Mouse (Mus musculus): ENCODE results near the gene Zdhhc18. TPM values are rescaled to one million over a fixed set of nuclear protein-coding genes. Genes with fewer than 3 reads are reported as not detected.

Zdhhc18 gene
- polyA plus RNA-seq, 1 experiment from 2014 or later, result 3.5 TPM

DNA sequence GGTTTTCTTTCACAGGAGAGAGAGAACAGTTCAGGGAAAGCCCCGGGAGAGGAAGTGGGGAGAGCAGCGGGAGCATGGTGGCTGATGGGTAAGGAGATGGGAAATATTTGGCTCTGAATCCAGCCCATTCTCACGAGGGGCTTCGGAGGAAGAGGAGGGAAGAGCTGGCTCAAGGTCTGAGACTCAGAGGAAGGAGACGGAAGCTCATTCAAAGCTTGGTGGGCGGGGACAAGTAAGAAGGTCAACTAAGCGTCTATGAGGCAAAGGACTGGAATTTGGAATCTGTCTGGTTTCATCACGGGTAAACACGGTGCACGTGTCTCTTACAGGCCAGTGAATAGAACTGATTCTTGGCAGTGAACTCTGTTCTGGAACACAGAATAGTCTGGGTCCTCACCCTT lies 79.9 kb downstream of the Zdhhc18 start:
- Histone ChIP-seq H3K4me1 (ENCODE audit: control insufficient read depth, insufficient read depth, low read length) (peaks cover under 1% of the 10 kb centered on the region), H3K9me3 (ENCODE audit: control insufficient read depth, low read length) (no peaks in the 10 kb centered on the region), H3K27me3 (ENCODE audit: control insufficient read depth, insufficient read depth, low read length) (no peaks in the 10 kb centered on the region), H3K4me3 (ENCODE audit: low read depth, low read length) (no peak overlapping the region), H3K9ac (ENCODE audit: low read length) (no peak overlapping the region), H3K36me3 (ENCODE audit: control insufficient read depth, insufficient read depth, low read length) (no peaks in the 10 kb centered on the region), H3K27ac (ENCODE audit: low read depth, low read length) (no peak overlapping the region), H3K4me2 (no peak overlapping the region)
- DNase-seq (ENCODE audit: low spot score, missing footprints), result no peak
- WGBS, result 62% methylated on average over 10 of the region's 10 CpGs
- ATAC-seq (ENCODE audit: low FRiP score), result no peak

DNA sequence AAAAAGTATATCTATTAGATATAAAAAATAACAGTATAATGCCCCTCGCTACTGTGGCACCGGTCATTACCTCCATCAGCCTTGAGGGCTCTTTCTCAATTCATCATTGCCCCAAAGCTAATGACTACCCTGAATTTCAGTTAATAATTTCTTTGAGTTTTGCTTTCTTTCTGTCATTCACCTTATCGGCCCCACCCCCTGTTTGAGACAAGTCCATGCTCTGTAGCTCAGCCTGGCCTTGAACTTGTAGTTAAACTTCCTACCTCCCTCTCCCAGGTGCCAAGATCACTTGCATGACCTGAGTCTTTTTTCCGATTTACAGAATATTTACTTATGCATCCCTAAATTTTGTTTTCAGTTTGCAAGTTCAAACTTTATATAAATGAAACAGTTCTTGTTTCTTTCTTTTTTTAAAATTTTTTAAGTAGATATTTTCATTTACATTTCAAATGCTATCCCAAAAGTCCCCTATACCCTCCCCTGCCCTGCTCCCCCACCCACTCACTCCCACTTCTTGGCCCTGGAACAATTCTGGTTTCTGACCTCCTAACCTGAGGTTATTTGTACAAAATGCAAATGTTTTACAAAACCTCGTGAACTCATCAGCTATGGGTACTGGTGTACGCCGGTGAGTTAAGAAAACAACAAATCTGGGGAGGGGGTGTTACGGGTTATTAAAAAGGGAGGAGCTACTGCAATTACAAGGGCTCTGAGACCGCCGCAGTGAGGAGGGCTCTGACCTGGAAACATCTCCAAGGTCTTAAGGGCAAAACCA lies 80.5 kb downstream of the Zdhhc18 start:
- ATAC-seq (ENCODE audit: low FRiP score), result no peak
- H3K4me1 ChIP-seq (ENCODE audit: control insufficient read depth, insufficient read depth, low read length), result no peaks in the 10 kb centered on the region
- H3K27ac ChIP-seq (ENCODE audit: low read depth, low read length), result no peak overlapping the region
- DNase-seq (ENCODE audit: low spot score, missing footprints), result no peak
- no peaks in the 10 kb centered on the region for H3K36me3 ChIP-seq (ENCODE audit: control insufficient read depth, insufficient read depth, low read length)
- no peak overlapping the region for H3K4me2 ChIP-seq
- H3K9me3 ChIP-seq (ENCODE audit: control insufficient read depth, low read length), result no peaks in the 10 kb centered on the region
- no peak overlapping the region for H3K9ac ChIP-seq (ENCODE audit: low read length)
- WGBS, result 83% methylated on average over 10 of the region's 10 CpGs
- H3K27me3 ChIP-seq (ENCODE audit: control insufficient read depth, insufficient read depth, low read length), result no peaks in the 10 kb centered on the region
- H3K4me3 ChIP-seq (ENCODE audit: low read depth, low read length), result no peak overlapping the region

DNA sequence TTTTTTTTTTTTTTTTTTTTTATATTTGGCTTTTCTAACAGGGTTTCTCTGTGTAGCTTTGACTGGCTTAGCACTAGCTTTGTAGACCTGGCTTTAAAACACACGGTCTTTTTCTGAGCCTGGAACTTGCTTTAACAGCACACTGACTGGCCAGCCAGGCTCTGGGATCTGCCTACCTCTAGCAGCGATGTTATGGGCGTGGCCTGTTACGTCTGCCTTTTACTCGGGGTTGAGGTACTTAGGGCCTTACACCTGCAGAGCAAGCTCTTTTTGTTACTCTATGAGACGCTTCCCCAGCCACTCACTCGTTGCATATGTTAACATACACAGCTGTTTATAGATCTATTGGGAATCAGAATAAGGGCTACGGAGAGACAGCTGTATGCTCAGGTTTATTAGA lies 82.7 kb downstream of the Zdhhc18 start:
- Histone ChIP-seq H3K27me3 (ENCODE audit: control insufficient read depth, insufficient read depth, low read length) (no peaks in the 10 kb centered on the region), H3K4me2 (no peak overlapping the region), H3K4me1 (ENCODE audit: control insufficient read depth, insufficient read depth, low read length) (no peaks in the 10 kb centered on the region), H3K9me3 (ENCODE audit: control insufficient read depth, low read length) (no peaks in the 10 kb centered on the region), H3K9ac (ENCODE audit: low read length) (no peak overlapping the region), H3K4me3 (ENCODE audit: low read depth, low read length) (no peak overlapping the region), H3K36me3 (ENCODE audit: control insufficient read depth, insufficient read depth, low read length) (no peaks in the 10 kb centered on the region), H3K27ac (ENCODE audit: low read depth, low read length) (no peak overlapping the region)
- 38% methylated on average over 8 of the region's 8 CpGs for WGBS
- DNase-seq (ENCODE audit: low spot score, missing footprints) (no peak), ATAC-seq (ENCODE audit: low FRiP score) (no peak)

DNA sequence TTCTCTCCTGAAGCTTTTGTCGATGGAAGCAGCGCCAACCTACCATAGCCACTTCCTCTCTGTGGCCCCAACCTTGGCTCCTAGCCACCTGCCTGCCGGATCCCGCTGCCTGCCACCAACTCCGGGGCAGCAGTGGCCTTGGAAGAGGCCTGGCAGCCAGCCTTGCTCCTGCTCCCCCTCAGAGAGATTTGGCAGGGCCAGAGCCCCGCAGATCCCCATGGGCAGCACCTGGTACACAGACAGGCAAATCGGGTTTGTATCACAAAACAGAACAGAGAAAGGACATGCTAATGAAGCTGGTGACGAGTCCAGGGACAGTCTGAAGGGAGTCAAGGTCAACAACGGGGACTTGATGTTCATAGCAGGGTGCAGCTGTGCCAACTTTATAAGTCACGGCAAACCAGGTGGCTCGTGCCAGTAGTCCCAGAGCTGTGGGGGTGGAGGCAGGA lies 86.8 kb downstream of the Zdhhc18 start:
- WGBS, result 81% methylated on average over 11 of the region's 11 CpGs

DNA sequence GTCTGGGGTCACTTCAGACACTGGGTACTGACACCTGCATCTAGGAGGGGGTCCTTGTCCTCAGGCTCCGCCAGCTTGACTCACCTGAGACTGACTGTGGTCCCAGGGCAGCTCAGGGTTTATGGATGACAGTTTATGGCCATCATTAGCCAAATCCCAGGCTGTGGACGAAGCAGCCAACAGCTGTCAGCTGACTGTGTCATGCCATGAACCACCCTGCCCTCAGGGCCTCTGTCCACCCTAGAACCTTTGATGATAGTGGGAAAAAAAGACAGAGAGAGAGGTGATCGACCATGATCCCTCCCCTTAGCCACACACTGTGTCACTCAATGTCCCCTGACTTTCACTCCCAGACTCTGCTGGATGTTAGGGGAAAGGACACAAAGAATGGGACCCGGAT lies 88.3 kb downstream of the Zdhhc18 start:
- Histone ChIP-seq H3K9me3 (ENCODE audit: control insufficient read depth, low read length) (no peaks in the 10 kb centered on the region), H3K27me3 (ENCODE audit: control insufficient read depth, insufficient read depth, low read length) (no peaks in the 10 kb centered on the region), H3K9ac (ENCODE audit: low read length) (no peak overlapping the region), H3K4me1 (ENCODE audit: control insufficient read depth, insufficient read depth, low read length) (no peaks in the 10 kb centered on the region), H3K4me2 (no peak overlapping the region), H3K27ac (ENCODE audit: low read depth, low read length) (no peak overlapping the region), H3K4me3 (ENCODE audit: low read depth, low read length) (no peak overlapping the region), H3K36me3 (ENCODE audit: control insufficient read depth, insufficient read depth, low read length) (no peaks in the 10 kb centered on the region)
- DNase-seq (ENCODE audit: low spot score, missing footprints) (peak; percentile 4), ATAC-seq (ENCODE audit: low FRiP score) (no peak)
- WGBS, result 74% methylated on average over 4 of the region's 4 CpGs

More for the DNA sequence above, 86.8 kb downstream of the Zdhhc18 start:
- no peak overlapping the region for H3K9ac ChIP-seq (ENCODE audit: low read length)
- H3K27me3 ChIP-seq (ENCODE audit: control insufficient read depth, insufficient read depth, low read length), result no peaks in the 10 kb centered on the region
- ATAC-seq (ENCODE audit: low FRiP score) (no peak), DNase-seq (ENCODE audit: low spot score, missing footprints) (peak; percentile 69)
- H3K4me2 ChIP-seq, result no peak overlapping the region
- no peaks in the 10 kb centered on the region for H3K4me1 ChIP-seq (ENCODE audit: control insufficient read depth, insufficient read depth, low read length)
- H3K27ac ChIP-seq (ENCODE audit: low read depth, low read length), result no peak overlapping the region
- no peaks in the 10 kb centered on the region for H3K36me3 ChIP-seq (ENCODE audit: control insufficient read depth, insufficient read depth, low read length)
- H3K9me3 ChIP-seq (ENCODE audit: control insufficient read depth, low read length), result no peaks in the 10 kb centered on the region
- H3K4me3 ChIP-seq (ENCODE audit: low read depth, low read length), result no peak overlapping the region

DNA sequence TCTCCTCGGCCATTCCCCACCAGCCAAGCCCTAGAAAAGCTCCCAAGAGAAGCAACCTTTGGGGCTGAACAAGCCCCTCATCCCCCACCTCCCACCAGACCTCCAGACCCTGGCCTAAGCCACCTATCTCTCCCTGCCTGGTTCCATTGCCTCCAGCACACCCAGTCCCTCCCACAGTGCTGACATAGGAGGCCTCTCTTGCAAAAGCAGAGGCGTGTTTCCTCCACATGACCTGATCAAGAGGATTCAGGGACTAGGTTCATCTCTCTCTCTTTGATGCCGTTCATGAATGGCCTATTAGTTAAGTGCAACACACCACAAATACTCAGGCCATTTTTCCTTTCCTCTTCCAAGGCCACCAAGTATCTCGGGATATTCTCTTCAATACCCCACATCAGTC lies 90.1 kb downstream of the Zdhhc18 start:
- ATAC-seq (ENCODE audit: low FRiP score) (no peak), DNase-seq (ENCODE audit: low spot score, missing footprints) (peak; percentile 37)
- H3K4me3 ChIP-seq (ENCODE audit: low read depth, low read length), result no peak overlapping the region
- H3K36me3 ChIP-seq (ENCODE audit: control insufficient read depth, insufficient read depth, low read length), result no peaks in the 10 kb centered on the region
- no peaks in the 10 kb centered on the region for H3K9me3 ChIP-seq (ENCODE audit: control insufficient read depth, low read length)
- H3K27me3 ChIP-seq (ENCODE audit: control insufficient read depth, insufficient read depth, low read length), result no peaks in the 10 kb centered on the region
- H3K4me2 ChIP-seq, result no peak overlapping the region
- no peaks in the 10 kb centered on the region for H3K4me1 ChIP-seq (ENCODE audit: control insufficient read depth, insufficient read depth, low read length)
- no peak overlapping the region for H3K9ac ChIP-seq (ENCODE audit: low read length)
- no peak overlapping the region for H3K27ac ChIP-seq (ENCODE audit: low read depth, low read length)
- 82% methylated on average over 4 of the region's 4 CpGs for WGBS

DNA sequence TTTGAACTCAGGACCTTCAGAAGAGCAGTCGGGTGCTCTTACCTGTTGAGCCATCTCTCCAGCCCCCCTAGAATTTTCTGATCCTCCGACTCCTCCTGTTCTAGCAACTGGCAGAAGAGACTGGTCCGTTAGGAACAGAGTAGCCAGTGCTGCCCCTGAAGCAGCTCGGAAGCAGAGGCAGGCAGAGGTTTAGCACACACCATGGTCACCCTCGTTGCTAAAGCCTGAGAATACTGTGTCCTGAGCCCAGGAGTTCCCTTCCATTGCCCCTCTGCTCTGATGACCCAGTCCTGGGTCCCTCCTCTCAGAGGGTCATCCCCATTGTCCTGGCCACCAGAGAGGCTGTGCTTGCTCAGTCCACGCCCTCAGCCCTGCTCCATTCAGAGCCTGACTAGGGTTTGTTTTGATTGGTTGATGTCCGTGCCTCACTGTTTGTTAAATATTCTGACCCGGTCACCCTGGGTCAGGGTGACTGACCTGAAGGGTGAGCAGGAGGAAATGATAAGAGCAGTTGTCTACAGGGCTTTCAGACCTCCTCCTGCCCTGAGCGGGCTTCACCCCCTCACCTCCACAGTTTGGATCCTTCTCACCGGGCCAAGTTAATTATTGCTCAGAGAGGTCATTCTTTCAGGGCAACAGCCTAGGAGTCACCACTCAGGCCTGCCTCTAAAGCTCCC lies 92.8 kb downstream of the Zdhhc18 start:
- H3K27me3 ChIP-seq (ENCODE audit: control insufficient read depth, insufficient read depth, low read length), result no peaks in the 10 kb centered on the region
- no peaks in the 10 kb centered on the region for H3K9me3 ChIP-seq (ENCODE audit: control insufficient read depth, low read length)
- no peak overlapping the region for H3K27ac ChIP-seq (ENCODE audit: low read depth, low read length)
- H3K9ac ChIP-seq (ENCODE audit: low read length), result no peak overlapping the region
- H3K4me1 ChIP-seq (ENCODE audit: control insufficient read depth, insufficient read depth, low read length), result no peaks in the 10 kb centered on the region
- DNase-seq (ENCODE audit: low spot score, missing footprints) (peak; percentile 69), ATAC-seq (ENCODE audit: low FRiP score) (no peak)
- H3K36me3 ChIP-seq (ENCODE audit: control insufficient read depth, insufficient read depth, low read length), result no peaks in the 10 kb centered on the region
- no peak overlapping the region for H3K4me3 ChIP-seq (ENCODE audit: low read depth, low read length)
- no peak overlapping the region for H3K4me2 ChIP-seq
- WGBS, result 41% methylated on average over 10 of the region's 10 CpGs

Small RNA genes within 50 kb of the gene (microRNA-seq; reads per million reads assigned to microRNA genes)
- not detected for gene Gm23158

Other genes with a start within 250 kb of the Zdhhc18 start
- gene Tent5b, start 170.0 kb downstream of the Zdhhc18 start, polyA plus RNA-seq (2014; fragmentation: Nextera tagmentation; extraction: Ambion mirVana), result 0.22 and 0.53 TPM in 2 replicates
- 1.5 TPM in 2 replicates for gene Trnp1, start 151.6 kb downstream of the Zdhhc18 start, polyA plus RNA-seq (2014; fragmentation: Nextera tagmentation; extraction: Ambion mirVana)
- 0.15 and 0.51 TPM in 2 replicates for gene Kdf1, start 131.2 kb downstream of the Zdhhc18 start, polyA plus RNA-seq (2014; fragmentation: Nextera tagmentation; extraction: Ambion mirVana)
- gene Nudc, start 104.2 kb downstream of the Zdhhc18 start, polyA plus RNA-seq (2014; fragmentation: Nextera tagmentation; extraction: Ambion mirVana), result 330 and 336 TPM in 2 replicates
- not detected in 2 replicates for gene Nr0b2, start 96.8 kb downstream of the Zdhhc18 start, polyA plus RNA-seq (2014; fragmentation: Nextera tagmentation; extraction: Ambion mirVana)
- gene Gpatch3, start 75.4 kb downstream of the Zdhhc18 start, polyA plus RNA-seq (2014; fragmentation: Nextera tagmentation; extraction: Ambion mirVana), result 6.8 and 7.8 TPM in 2 replicates
- 24.2 and 28.6 TPM in 2 replicates for gene Gpn2, start 65.8 kb downstream of the Zdhhc18 start, polyA plus RNA-seq (2014; fragmentation: Nextera tagmentation; extraction: Ambion mirVana)
- 6.0 and 7.8 TPM in 2 replicates for gene Sfn, start 48.0 kb downstream of the Zdhhc18 start, polyA plus RNA-seq (2014; fragmentation: Nextera tagmentation; extraction: Ambion mirVana)
- 9.6 and 12.4 TPM in 2 replicates for gene Pigv, start 22.5 kb upstream of the Zdhhc18 start, polyA plus RNA-seq (2014; fragmentation: Nextera tagmentation; extraction: Ambion mirVana)
- gene Arid1a, start 106.6 kb upstream of the Zdhhc18 start, polyA plus RNA-seq (2014; fragmentation: Nextera tagmentation; extraction: Ambion mirVana), result 39.1 and 39.2 TPM in 2 replicates
- gene Rps6ka1, start 237.6 kb upstream of the Zdhhc18 start, polyA plus RNA-seq (2014; fragmentation: Nextera tagmentation; extraction: Ambion mirVana), result 22.2 and 25.2 TPM in 2 replicates